Mouse (Mus musculus) midbrain, embryonic 13.5 days (tissue): ENCODE data around the gene Rrad. TPM values are rescaled to one million over a fixed set of nuclear protein-coding genes. Genes with fewer than 3 reads are reported as not detected.
"Not testable (repeated sequence)": the region's sequence is repeated elsewhere in the genome, so short reads cannot be mapped to it uniquely, and the experiment has no call there.

ENCODE experiments used
- ATAC-seq: fragments of 200-750 bp; cut with Nextera tagmentation; 2 replicates; pipeline ENCODE4 v1.8.0; 2017; ENCODE audit warnings: mild to moderate bottlenecking, moderate TSS enrichment, moderate library complexity
- H3K27ac ChIP-seq: fragments of 300-500 bp; sonication (generic); 2 replicates; pipeline ENCODE4 v1.5.1; 2015; ENCODE audit warnings: inconsistent platforms, mild to moderate bottlenecking, moderate library complexity
- H3K27me3 ChIP-seq: fragments of 300-500 bp; sonication (generic); 2 replicates; pipeline ENCODE4 v1.6.1; 2015; ENCODE audit warnings: mild to moderate bottlenecking, inconsistent platforms
- H3K36me3 ChIP-seq: fragments of 300-500 bp; sonication (generic); 2 replicates; pipeline ENCODE4 v1.6.1; 2015; ENCODE audit warnings: mild to moderate bottlenecking, inconsistent platforms
- H3K4me1 ChIP-seq: fragments of 300-500 bp; sonication (generic); replicated peaks from 2 replicates; pipeline ENCODE4 v1.6.1; 2015; ENCODE audit warnings: inconsistent platforms
- H3K4me2 ChIP-seq: fragments of 300-500 bp; sonication (generic); replicated peaks from 2 replicates; pipeline ENCODE4 v1.6.1; 2015; ENCODE audit warnings: moderate library complexity, mild to moderate bottlenecking, inconsistent platforms
- H3K4me3 ChIP-seq: fragments of 300-500 bp; sonication (generic); replicated peaks from 2 replicates; pipeline ENCODE4 v1.5.1; 2015; ENCODE audit warnings: mild to moderate bottlenecking, inconsistent platforms
- H3K9ac ChIP-seq: fragments of 300-500 bp; sonication (generic); replicated peaks from 2 replicates; pipeline ENCODE4 v1.6.1; 2015; ENCODE audit warnings: mild to moderate bottlenecking, inconsistent platforms
- H3K9me3 ChIP-seq: fragments of 300-500 bp; sonication (generic); 2 replicates; pipeline ENCODE4 v1.6.1; 2016; ENCODE audit warnings: mild to moderate bottlenecking, inconsistent platforms
- WGBS: fragments of 180-500 bp; shearing (Covaris S2); methylation state at CpG from one replicate; pipeline ENCODE4 v1.1.7; 2015; 5-methylcytosine and 5-hydroxymethylcytosine counted together
- polyA plus RNA-seq: library from polyadenylated mRNA; unstranded; fragments of >200 nt; fragmentation: Nextera tagmentation; extraction: Ambion mirVana; gene quantifications from 2 replicates; pipeline ENCODE4 v1.2.1, GENCODE M21; 2015

The Rrad gene
- 2.8 and 3.3 TPM in 2 replicates for polyA plus RNA-seq

DNA sequence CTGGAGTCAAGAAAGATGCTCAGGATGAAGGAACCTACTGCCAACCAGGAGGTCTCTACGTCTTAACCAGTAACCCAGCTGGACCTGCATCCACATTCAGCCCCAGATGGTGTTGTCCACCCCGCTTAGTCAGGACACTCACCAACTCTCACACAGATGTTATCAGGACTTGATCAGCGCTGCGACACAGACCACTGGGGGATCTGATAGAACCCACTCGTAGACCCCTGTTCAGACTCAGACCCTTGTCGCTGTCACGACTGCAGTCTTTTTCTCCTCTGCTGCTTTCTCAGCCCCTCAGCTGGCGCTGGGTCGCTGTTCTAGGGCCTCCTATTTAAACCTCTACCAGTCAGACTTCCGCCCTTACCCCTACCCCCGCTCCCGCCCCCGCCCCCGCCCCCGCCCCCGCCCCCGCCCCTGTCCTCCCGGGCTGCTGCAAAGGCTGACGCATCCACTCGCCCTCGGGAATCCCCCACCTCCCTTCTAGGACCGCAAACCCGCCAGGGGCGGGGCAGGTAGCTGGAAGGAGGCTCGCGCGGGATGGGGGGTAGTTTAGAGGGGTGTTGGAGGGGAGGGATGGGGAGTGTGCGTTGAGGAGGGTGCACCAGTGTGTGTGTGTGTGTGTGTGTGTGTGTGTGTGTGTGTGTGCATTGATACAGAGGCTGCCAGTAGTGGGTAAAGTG is at the start of gene Rrad:
Rrad (minus strand) TSS at position 347 of the 683 bp plus-strand sequence.
- Histone ChIP-seq H3K27ac (no peak within 1 kb of the TSS), H3K4me3 (peak within 1 kb of the TSS; percentile 32), H3K4me1 (peaks cover 10% of the 10 kb centered on the region), H3K9me3 (no peaks in the 10 kb centered on the region), H3K36me3 (peaks cover 13% of the 10 kb centered on the region), H3K27me3 (peaks cover 30% of the 10 kb centered on the region), H3K9ac (peak within 1 kb of the TSS; percentile 36; the same call in 1 of the 2 replicates), H3K4me2 (peak within 1 kb of the TSS; percentile 55)
- 0% methylated on average over 23 of the region's 28 CpGs for WGBS
- peak; percentile 60 for ATAC-seq

DNA sequence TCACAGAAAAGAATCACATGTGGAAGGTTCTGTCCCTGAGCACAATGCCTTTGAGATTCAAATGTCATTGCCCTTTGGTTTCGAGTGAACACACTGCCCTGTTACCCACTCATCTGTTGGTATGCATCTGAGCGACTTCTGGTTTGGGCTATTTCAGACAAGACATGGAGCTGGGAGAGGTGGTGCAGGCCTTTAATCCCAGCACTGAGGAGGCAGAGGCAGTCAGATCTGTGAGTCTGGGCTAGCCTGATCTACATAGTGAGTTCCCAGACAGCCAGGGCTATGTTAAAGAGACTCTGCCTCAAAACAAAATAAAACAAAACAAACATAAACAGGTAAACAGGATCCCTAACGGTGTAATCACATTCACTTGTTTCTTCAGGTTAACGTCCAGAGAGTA is 24.5 kb upstream of the Rrad start:
- no peaks in the 10 kb centered on the region for H3K36me3 ChIP-seq
- H3K9me3 ChIP-seq = no peaks in the 10 kb centered on the region
- H3K4me3 ChIP-seq = no peak overlapping the region
- no peak overlapping the region for H3K4me2 ChIP-seq
- H3K27me3 ChIP-seq = no peaks in the 10 kb centered on the region
- H3K4me1 ChIP-seq = no peaks in the 10 kb centered on the region
- WGBS = 76% methylated on average over 4 of the region's 4 CpGs
- no peak overlapping the region for H3K27ac ChIP-seq
- no peak for ATAC-seq
- no peak overlapping the region for H3K9ac ChIP-seq

DNA sequence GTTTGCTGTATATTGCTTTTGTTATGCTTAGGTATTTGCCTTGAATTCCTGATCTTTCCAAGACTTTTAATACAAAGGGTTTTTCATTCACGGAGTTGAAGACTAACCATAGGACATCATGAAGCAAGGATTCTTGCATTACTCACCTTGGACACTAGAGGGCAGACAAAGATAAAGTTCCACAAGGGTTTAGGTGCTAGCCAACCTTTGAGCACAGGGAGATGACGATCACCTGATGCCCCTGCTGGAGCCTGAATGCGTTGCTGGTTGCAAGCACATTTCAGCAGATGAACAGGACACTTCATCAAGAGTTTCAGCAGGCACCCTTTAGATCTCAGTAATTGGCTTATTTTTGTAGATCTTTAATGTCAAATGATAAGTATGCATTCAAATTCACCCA is 23.9 kb upstream of the Rrad start:
- no peaks in the 10 kb centered on the region for H3K27me3 ChIP-seq
- no peak overlapping the region for H3K27ac ChIP-seq
- no peak overlapping the region for H3K4me2 ChIP-seq
- H3K4me3 ChIP-seq = no peak overlapping the region
- H3K36me3 ChIP-seq = no peaks in the 10 kb centered on the region
- no peak overlapping the region for H3K9ac ChIP-seq
- H3K4me1 ChIP-seq = no peaks in the 10 kb centered on the region
- no peaks in the 10 kb centered on the region for H3K9me3 ChIP-seq
- ATAC-seq = peak; percentile 92
- WGBS = 2% methylated on average over 3 of the region's 3 CpGs

DNA sequence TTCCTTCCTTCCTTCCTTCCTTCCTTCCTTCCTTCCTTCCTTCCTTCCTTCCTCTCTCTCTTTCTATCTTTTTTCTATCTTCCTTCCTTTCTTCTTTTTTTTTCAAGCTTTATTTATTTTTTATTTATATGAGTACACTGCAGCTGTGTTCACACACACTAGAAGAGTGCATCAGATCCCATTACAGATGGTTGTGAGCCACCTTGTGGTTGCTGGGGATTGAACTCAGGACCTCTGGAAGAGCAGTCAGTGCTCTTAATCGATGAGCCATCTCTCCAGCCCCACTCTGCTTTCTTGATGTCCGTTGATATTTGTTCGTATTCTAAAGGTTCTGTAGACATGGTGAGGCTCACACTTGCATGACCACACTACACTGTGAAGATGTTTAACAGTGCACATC is 13.1 kb upstream of the Rrad start:
- not testable (repeated sequence) for H3K9me3 ChIP-seq, H3K27ac ChIP-seq, ATAC-seq, H3K27me3 ChIP-seq, H3K9ac ChIP-seq, H3K4me3 ChIP-seq, H3K4me2 ChIP-seq, H3K36me3 ChIP-seq
- H3K4me1 ChIP-seq = peaks cover 22% of the 10 kb centered on the region
- WGBS = 72% methylated on average over 3 of the region's 3 CpGs

DNA sequence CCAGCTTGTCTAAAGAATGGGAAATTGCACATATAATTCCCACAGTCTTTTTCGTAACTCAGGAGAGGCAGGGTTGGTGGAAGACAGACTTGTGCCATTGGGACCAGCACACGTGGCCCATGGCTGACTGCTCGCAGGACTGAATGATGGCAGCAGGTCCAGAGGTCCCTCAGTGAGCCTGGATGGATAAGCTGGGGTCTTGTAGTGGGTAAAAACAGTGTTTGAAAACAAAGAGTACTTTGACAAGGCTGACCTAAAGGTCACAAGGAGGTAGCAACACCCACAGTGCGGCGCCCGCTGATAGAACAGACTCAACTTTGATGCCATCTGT is 11.2 kb upstream of the Rrad start:
- peaks cover 9% of the 10 kb centered on the region for H3K36me3 ChIP-seq
- ATAC-seq = peak; percentile 57
- peak overlapping the region; percentile 80 for H3K27ac ChIP-seq
- H3K4me1 ChIP-seq = peaks cover 22% of the 10 kb centered on the region
- no peaks in the 10 kb centered on the region for H3K27me3 ChIP-seq
- peak overlapping the region; percentile 91 for H3K4me3 ChIP-seq
- no peaks in the 10 kb centered on the region for H3K9me3 ChIP-seq
- peak overlapping the region; percentile 97 for H3K4me2 ChIP-seq
- WGBS = 80% methylated on average over 6 of the region's 6 CpGs
- H3K9ac ChIP-seq = peak overlapping the region; percentile 89

DNA sequence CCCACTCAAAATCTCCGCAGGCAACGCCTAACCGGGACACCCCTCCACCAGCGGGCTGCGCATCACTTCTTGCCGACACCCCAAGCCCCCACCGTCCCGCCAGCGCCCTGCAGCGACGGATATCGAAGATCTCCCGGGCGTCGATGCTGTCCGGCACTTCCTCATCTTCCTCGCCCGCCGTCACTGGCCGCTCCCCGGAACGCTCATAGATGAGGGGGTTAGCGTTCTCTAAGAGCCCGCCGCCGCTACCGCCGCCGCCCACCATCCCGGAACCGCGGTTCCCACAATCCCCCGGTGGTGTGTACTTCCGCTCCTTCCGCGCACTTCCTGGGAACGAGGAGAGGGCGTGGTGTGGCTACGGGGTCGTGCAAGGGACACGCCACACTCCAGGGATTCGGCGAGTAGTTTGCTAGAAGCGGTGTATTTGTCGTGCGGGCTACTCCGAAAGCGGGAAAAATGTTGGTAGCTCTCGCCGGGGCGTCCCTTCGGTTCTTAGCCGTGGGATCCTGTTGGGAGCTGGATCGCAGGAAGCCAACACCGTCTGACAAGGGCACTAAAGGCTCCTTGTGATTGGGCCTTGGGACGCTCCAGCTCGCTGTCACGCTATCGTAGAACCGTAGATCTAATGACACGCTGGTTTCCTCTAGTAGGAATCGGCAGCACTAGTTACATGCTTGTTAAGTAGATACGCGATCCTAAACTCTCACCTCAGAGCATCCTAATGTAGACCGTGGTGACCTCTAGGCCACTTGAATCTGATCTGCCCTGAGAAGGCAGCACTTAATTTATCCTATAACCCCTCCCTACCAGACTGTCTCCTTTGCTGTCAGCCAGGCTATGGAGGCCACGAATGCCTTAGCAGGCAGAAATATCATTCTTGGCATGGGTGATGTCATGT is 10.5 kb upstream of the Rrad start, which contains the start of gene Ciao2b:
Ciao2b (minus strand) TSS at position 540 of the 898 bp plus-strand sequence.
- under 1% methylated on average over 66 of the region's 66 CpGs for WGBS
- peak; percentile 97 for ATAC-seq

DNA sequence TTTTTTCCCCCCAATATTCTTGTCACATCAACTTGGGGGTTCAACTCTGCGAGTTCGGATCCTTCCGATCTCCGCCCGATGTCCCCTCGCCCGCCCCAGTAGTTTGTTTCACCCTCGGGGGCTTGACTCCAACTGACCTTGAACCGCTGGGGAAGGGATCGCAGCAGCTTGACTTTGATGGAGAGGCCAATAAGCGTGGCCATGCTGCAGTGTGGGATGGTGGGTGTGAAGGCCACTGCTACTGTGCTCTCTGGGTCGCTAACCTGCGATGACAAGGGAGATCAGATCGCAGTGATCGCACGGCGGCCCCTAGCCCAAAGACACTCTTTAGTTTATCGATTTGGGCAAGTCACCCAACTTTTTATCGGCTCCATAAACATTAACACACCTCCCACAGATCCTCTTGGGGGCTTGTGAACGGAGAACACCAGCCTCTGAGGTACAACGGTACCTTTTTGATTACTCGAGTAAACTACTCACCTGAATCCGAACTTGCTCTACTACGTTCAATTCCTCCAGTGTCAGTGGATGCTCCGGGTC is 9.8 kb upstream of the Rrad start:
- no peak; the same call in 1 of the 2 replicates for ATAC-seq
- peak overlapping the region; percentile 91 for H3K4me3 ChIP-seq
- H3K9me3 ChIP-seq = no peaks in the 10 kb centered on the region
- peaks cover 14% of the 10 kb centered on the region for H3K36me3 ChIP-seq
- 0 out of 2 replicates have a peak overlapping the region, but pooled peaks have one; percentile 80 for H3K27ac ChIP-seq
- WGBS = 16% methylated on average over 25 of the region's 25 CpGs
- no peaks in the 10 kb centered on the region for H3K27me3 ChIP-seq
- H3K4me1 ChIP-seq = peaks cover 22% of the 10 kb centered on the region
- H3K9ac ChIP-seq = peak overlapping the region; percentile 89
- H3K4me2 ChIP-seq = peak overlapping the region; percentile 97

More for the DNA sequence above, 10.5 kb upstream of the Rrad start, which contains the start of gene Ciao2b:
- Histone ChIP-seq H3K4me3 (peak within 1 kb of the TSS; percentile 91), H3K36me3 (peaks cover 9% of the 10 kb centered on the region), H3K27me3 (no peaks in the 10 kb centered on the region), H3K9ac (peak within 1 kb of the TSS; percentile 89), H3K27ac (peak within 1 kb of the TSS; percentile 80), H3K9me3 (no peaks in the 10 kb centered on the region), H3K4me1 (peaks cover 22% of the 10 kb centered on the region), H3K4me2 (peak within 1 kb of the TSS; percentile 97)

DNA sequence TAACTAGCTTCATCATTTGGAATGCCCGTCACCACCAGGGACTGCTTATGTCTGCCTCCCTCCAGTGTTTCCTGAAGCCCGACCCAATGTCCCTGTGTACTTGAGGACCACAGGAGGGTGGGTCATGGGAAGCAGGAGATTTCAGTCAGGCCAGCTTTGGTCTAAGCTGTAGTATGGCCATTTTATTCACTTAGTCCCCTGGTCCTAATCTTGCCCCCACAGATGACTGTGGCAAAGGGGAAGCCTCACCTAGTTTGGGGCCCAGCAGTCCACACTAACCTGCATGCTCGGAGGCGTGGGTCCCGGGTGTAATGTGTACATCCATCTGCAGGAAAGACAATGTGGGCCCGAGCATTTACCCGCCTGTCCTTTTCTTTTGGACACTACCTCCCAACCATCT is 9.1 kb upstream of the Rrad start:
- 90% methylated on average over 7 of the region's 7 CpGs for WGBS
- no peak for ATAC-seq
- H3K27me3 ChIP-seq = no peaks in the 10 kb centered on the region
- peak overlapping the region; percentile 91 for H3K4me3 ChIP-seq
- H3K9me3 ChIP-seq = no peaks in the 10 kb centered on the region
- peaks cover 21% of the 10 kb centered on the region for H3K36me3 ChIP-seq
- H3K4me2 ChIP-seq = peak overlapping the region; percentile 97
- peak overlapping the region; percentile 89 for H3K9ac ChIP-seq
- peaks cover 22% of the 10 kb centered on the region for H3K4me1 ChIP-seq
- H3K27ac ChIP-seq = no peak overlapping the region

DNA sequence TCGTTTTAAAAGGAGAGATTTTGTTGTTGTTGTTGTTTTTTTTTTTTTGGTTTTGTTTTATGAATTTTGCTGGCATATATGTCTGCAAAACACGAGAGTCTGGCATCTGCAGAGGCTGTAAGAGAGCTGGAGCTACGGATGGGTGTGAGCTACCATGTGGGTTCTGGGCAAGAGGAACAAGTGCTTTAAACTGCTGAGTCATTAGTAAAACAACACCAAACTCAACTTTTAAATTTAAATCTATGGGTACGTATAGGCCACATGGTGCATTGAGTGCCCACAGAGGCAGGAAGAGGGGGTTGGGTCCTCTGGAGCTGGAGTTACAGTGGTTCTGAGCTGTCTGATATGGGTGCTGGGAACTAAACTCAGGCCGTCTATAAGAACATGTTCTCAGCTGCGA is 6.9 kb upstream of the Rrad start:
- H3K27me3 ChIP-seq = no peaks in the 10 kb centered on the region
- WGBS = 90% methylated on average over 6 of the region's 6 CpGs
- H3K9ac ChIP-seq = no peak overlapping the region
- peaks cover 24% of the 10 kb centered on the region for H3K4me1 ChIP-seq
- H3K4me3 ChIP-seq = no peak overlapping the region
- no peaks in the 10 kb centered on the region for H3K9me3 ChIP-seq
- peaks cover 25% of the 10 kb centered on the region for H3K36me3 ChIP-seq
- ATAC-seq = no peak
- no peak overlapping the region for H3K27ac ChIP-seq
- H3K4me2 ChIP-seq = no peak overlapping the region

DNA sequence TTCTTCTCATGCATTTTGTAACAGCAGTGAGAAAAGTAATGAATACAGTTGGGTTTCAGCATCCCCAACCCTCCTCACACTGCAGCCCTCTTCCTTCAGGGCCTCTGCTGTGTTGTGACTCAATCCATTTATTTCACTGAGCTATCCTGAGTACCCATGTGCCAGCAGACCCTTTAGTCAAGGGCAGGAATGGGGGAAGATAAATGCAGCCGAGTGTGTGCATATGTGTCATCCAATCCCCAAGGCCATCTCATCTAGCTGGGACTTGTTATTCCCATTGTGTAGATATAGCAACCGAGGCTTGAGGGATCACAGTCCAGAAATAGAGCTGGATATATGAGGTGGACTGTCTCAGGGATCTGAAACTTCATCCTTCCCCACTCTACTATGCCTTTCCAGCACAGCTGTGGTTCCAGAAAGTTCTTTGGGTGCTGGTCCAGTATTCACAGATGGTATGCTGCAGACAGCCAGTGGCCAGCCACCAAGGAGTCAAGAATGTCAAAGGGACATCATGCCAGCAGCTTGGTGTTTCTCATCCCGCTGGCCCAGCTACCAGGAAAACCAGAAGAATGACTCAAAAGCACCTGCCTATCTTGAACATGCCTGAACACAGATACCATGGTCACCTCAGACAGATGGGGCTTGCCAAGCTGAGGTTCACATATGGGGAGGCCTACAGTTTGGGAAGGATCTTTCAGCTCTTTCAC is 4.0 kb upstream of the Rrad start:
- peaks cover 18% of the 10 kb centered on the region for H3K27me3 ChIP-seq
- no peak overlapping the region for H3K9ac ChIP-seq
- H3K9me3 ChIP-seq = no peaks in the 10 kb centered on the region
- H3K4me2 ChIP-seq = no peak overlapping the region
- peaks cover 25% of the 10 kb centered on the region for H3K36me3 ChIP-seq
- peaks cover 15% of the 10 kb centered on the region for H3K4me1 ChIP-seq
- 95% methylated on average over 3 of the region's 3 CpGs for WGBS
- no peak for ATAC-seq
- no peak overlapping the region for H3K27ac ChIP-seq
- no peak overlapping the region for H3K4me3 ChIP-seq

DNA sequence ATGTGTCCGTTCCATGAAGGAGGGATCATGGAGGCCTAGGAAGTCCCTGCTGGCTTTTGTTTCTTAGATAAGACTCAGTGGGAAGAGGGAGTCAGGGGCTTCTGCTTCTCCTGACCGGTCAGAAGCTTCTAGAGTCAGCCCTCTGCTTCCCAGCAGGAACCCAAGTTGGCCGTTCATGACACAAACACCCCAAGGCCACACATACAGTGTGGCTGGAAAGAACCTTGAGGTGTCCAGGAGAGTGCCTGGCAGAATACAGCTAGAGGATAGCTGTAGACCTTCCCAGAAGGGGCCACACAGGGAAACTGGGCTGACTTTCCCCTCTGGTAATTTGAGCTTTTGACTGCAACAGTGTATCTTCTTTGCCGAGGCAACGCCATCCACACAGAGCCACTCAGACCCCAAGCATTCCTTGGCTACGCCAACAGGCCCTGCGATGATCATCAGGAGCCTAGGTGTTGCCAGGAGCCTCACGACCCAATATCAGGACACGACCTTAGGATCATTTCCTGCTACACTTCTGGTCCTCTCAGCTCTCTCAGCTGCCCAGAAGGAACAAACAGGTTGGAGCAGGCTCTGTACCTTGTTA is 2.1 kb upstream of the Rrad start:
- Histone ChIP-seq H3K4me2 (no peak overlapping the region), H3K9ac (no peak overlapping the region), H3K4me3 (no peak overlapping the region), H3K4me1 (peaks cover 10% of the 10 kb centered on the region), H3K9me3 (no peaks in the 10 kb centered on the region), H3K36me3 (peaks cover 16% of the 10 kb centered on the region), H3K27ac (no peak overlapping the region), H3K27me3 (peaks cover 30% of the 10 kb centered on the region)
- ATAC-seq = no peak
- 66% methylated on average over 9 of the region's 9 CpGs for WGBS
